Comparison of ENCODE assay signal across 15 mouse cellular contexts in genomic region chr8:3335881-3336280, GRCm38 (mm10). TPM values are rescaled to one million over a fixed set of nuclear protein-coding genes. Genes with fewer than 3 reads are reported as not detected.
DNase-seq lines count a peak whose midpoint lies in the region; ATAC-seq and TF ChIP-seq lines count a peak whose summit lies in the region.
"Had no signal": no experiment of that assay in that cellular context is flagged by ENCODE, and none has a peak within 500 bp of the region (broad histone marks: within the 10 kb centered on the region; RNA-seq: fewer than 3 reads in every experiment).

No protein-coding gene starts in this region.

- DNase-seq in left cerebral cortex, adult 2 months (ENCODE audit: extremely low spot score in 1 of 2, low spot score in 2 of 2), result no peak
- no peak for DNase-seq in left cerebral cortex, postnatal 25 days (ENCODE audit: low spot score in 2 of 2)
- no peak for DNase-seq in Patski (ENCODE audit: low read depth, low spot score)
- DNase-seq in naive thymus-derived CD4-positive, alpha-beta T cell, adult 2 months (ENCODE audit: low read depth), result peak; percentile 44
- no peak for DNase-seq in adrenal gland, postnatal 36 days
- DNase-seq: cerebellum, postnatal 36 days; kidney, adult 18-20 months; lung, postnatal 4 days had no signal

- H3K27ac ChIP-seq in left cerebral cortex, adult 2 months, result no peak overlapping the region
- no peak overlapping the region for H3K27ac ChIP-seq in kidney, embryonic 14.5 days (ENCODE audit: low read depth, low read length)
- H3K27ac ChIP-seq: hindbrain, embryonic 13.5 days; liver, embryonic 14.5 days; midbrain, embryonic 13.5 days had no signal

- H3K4me3 ChIP-seq in left cerebral cortex, adult 2 months, result no peak overlapping the region
- H3K4me3 ChIP-seq in E14TG2a.4 (replicated peaks; ENCODE audit: low read length), result no peak overlapping the region
- H3K4me3 ChIP-seq in kidney, embryonic 14.5 days (ENCODE audit: low read length), result no peak overlapping the region
- H3K4me3 ChIP-seq: hindbrain, embryonic 13.5 days; midbrain, embryonic 13.5 days had no signal

- H3K4me2 ChIP-seq in kidney, embryonic 14.5 days (replicated peaks; ENCODE audit: low read depth, low read length), result no peak overlapping the region
- H3K4me2 ChIP-seq: hindbrain, embryonic 13.5 days; midbrain, embryonic 13.5 days had no signal

- TF ChIP-seq CTCF in left cerebral cortex, adult 2 months (IDR thresholded peaks at IDR 0.05), result peak; percentile 18
- TF ChIP-seq CTCF in E14TG2a.4 (conservative IDR thresholded peaks at IDR 0.05; ENCODE audit: low read length), result peak; percentile 12; the same call in 1 of the 2 replicates
- peak; percentile 28 for TF ChIP-seq CTCF in Patski (IDR thresholded peaks at IDR 0.05)

- CTCF ChIA-PET in Patski (lab: Charles Lee), result interaction anchor here (1.3 to 3.1 kb wide), 8 partner anchors 10 to 163 kb away, joined by 3 to 36 read pairs (median 8); no protein-coding TSS in a partner anchor

- peaks cover 5% of the 10 kb centered on the region; the same call in 1 of the 2 replicates for H3K4me1 ChIP-seq in E14TG2a.4 (replicated peaks; ENCODE audit: low read depth, low read length)
- no peaks in the 10 kb centered on the region for H3K4me1 ChIP-seq in kidney, embryonic 14.5 days (ENCODE audit: control insufficient read depth, insufficient read depth, low read length)
- H3K4me1 ChIP-seq: hindbrain, embryonic 13.5 days; midbrain, embryonic 13.5 days had no signal

- intact Hi-C loops in left cerebral cortex, adult 2 months (cut with DNase I), result loop anchor here (10.0 kb wide), 1 partner anchor 151 kb away; no protein-coding TSS in a partner anchor
- intact Hi-C loops in left cerebral cortex, postnatal 25 days (cut with DNase I), result no loop called here

- H3K27me3 ChIP-seq in E14TG2a.4 (ENCODE audit: insufficient read depth, low read length) (peaks cover 3% of the 10 kb centered on the region; the same call in 1 of the 2 replicates), Patski (peaks cover 5% of the 10 kb centered on the region)
- H3K27me3 ChIP-seq in kidney, embryonic 14.5 days (ENCODE audit: control insufficient read depth, insufficient read depth, low read length), result no peaks in the 10 kb centered on the region
- H3K27me3 ChIP-seq: hindbrain, embryonic 13.5 days; midbrain, embryonic 13.5 days had no signal

- 72% methylated on average over 1 of the region's 1 CpGs for WGBS in kidney, embryonic 14.5 days

- in situ Hi-C loops in Patski (cut with MboI; ENCODE audit: low pct_unique_long_range_greater_than_20kb), result loop anchor here (10.0 kb wide), 1 partner anchor 161 kb away; no protein-coding TSS in a partner anchor

- no peak overlapping the region for H3K9ac ChIP-seq in kidney, embryonic 14.5 days (ENCODE audit: low read depth, low read length)
- H3K9ac ChIP-seq: hindbrain, embryonic 13.5 days; liver, embryonic 14.5 days; midbrain, embryonic 13.5 days had no signal

- POLR2A ChIA-PET in Patski (lab: Charles Lee), result no interaction called here

- no peaks in the 10 kb centered on the region for H3K36me3 ChIP-seq in E14TG2a.4 (ENCODE audit: insufficient read depth, low read length)
- no peaks in the 10 kb centered on the region for H3K36me3 ChIP-seq in kidney, embryonic 14.5 days (ENCODE audit: control insufficient read depth, insufficient read depth, low read length)
- H3K36me3 ChIP-seq: hindbrain, embryonic 13.5 days; midbrain, embryonic 13.5 days had no signal

- no peak for ATAC-seq in Patski
- ATAC-seq in kidney, embryonic 14.5 days (ENCODE audit: low FRiP score, low TSS enrichment), result no peak

- no peaks in the 10 kb centered on the region for H3K9me3 ChIP-seq in E14TG2a.4 (ENCODE audit: low read length)
- H3K9me3 ChIP-seq in kidney, embryonic 14.5 days (ENCODE audit: control insufficient read depth, low read length), result no peaks in the 10 kb centered on the region
- H3K9me3 ChIP-seq: hindbrain, embryonic 13.5 days; midbrain, embryonic 13.5 days had no signal

RNA-seq across cellular contexts. Expression of gene A430078G23Rik, which starts 17.3 kb away (rescaled TPM):
- under 1 TPM in 1 of 2 experiments, not detected in 1; 0.23 TPM for total RNA-seq in left cerebral cortex, adult 2 months (2021)
- not detected for total RNA-seq in left cerebral cortex, postnatal 25 days (2021)
- polyA plus RNA-seq in Patski (2021), result not detected
- not detected in 2 replicates for polyA plus RNA-seq in kidney, embryonic 14.5 days (2014; fragmentation: Nextera tagmentation; extraction: Ambion mirVana)
- under 1 TPM; 0.40 to 0.79 TPM for total RNA-seq in adrenal gland, postnatal 36 days (2021)
- polyA plus RNA-seq: embryonic facial prominence, embryonic 11.5 days; hindbrain, embryonic 13.5 days; limb, embryonic 11.5 days; midbrain, embryonic 13.5 days had no signal

RNA-seq across cellular contexts. Expression of gene Insr, which starts 56.5 kb away (rescaled TPM):
- 10 to 100 TPM; 50.8 to 52.0 TPM for total RNA-seq in left cerebral cortex, adult 2 months (2021)
- total RNA-seq in left cerebral cortex, postnatal 25 days (2021), result 10 to 100 TPM; 43.7 to 47.7 TPM
- polyA plus RNA-seq in Patski (2021), result 13.8 TPM
- polyA plus RNA-seq in kidney, embryonic 14.5 days (2014; fragmentation: Nextera tagmentation; extraction: Ambion mirVana), result 33.2 and 40.2 TPM in 2 replicates
- total RNA-seq in adrenal gland, postnatal 36 days (2021), result 100 to 1,000 TPM; 134 to 182 TPM

RNA-seq across cellular contexts. Expression of gene Arhgef18, which starts 56.9 kb away (rescaled TPM):
- total RNA-seq in left cerebral cortex, adult 2 months (2021), result 10 to 100 TPM; 47.8 to 49.3 TPM
- total RNA-seq in left cerebral cortex, postnatal 25 days (2021), result 10 to 100 TPM; 43.8 to 45.2 TPM
- polyA plus RNA-seq in Patski (2021), result 37.0 TPM
- polyA plus RNA-seq in kidney, embryonic 14.5 days (2014; fragmentation: Nextera tagmentation; extraction: Ambion mirVana), result 8.9 and 11.7 TPM in 2 replicates
- total RNA-seq in adrenal gland, postnatal 36 days (2021), result 10 to 100 TPM; 33.9 to 38.4 TPM
